Mouse (Mus musculus): ENCODE measurements around the gene Auh. TPM values are rescaled to one million over a fixed set of nuclear protein-coding genes. Genes with fewer than 3 reads are reported as not detected.

The Auh gene
- total and polyA plus RNA-seq, 3 experiments, result 14.7 to 19.5 TPM; not detected in 1

- DNase-seq (ENCODE audit: low read depth, low spot score), result no peak
- no peaks in the 10 kb centered on the region for H3K27me3 ChIP-seq (ENCODE audit: control insufficient read depth in 1 of 2, insufficient read depth in 2 of 2, low read length in 2 of 2)
Observed at GRCm38 (mm10) chr13:52857781-52858180, 71.7 kb downstream of the Auh start.

GRCm38 (mm10) chr13:52853536-52853935 lies 75.9 kb downstream of the Auh start:
- Histone ChIP-seq H3K9ac (ENCODE audit: control insufficient read depth, low read depth, low read length, poor library complexity, severe bottlenecking) (no peak overlapping the region), H3K36me3 (ENCODE audit: control insufficient read depth in 1 of 2, insufficient read depth in 2 of 2, low read length in 2 of 2) (no peaks in the 10 kb centered on the region), H3K79me2 (ENCODE audit: control insufficient read depth, insufficient read depth, low read length, poor library complexity) (no peaks in the 10 kb centered on the region), H3K9me3 (replicated peaks; ENCODE audit: insufficient read depth, low read length) (no peaks in the 10 kb centered on the region), H3K4me1 (ENCODE audit: control insufficient read depth in 1 of 2, insufficient read depth in 2 of 2, low read length in 2 of 2) (no peaks in the 10 kb centered on the region), H3K27me3 (ENCODE audit: control insufficient read depth in 1 of 2, insufficient read depth in 2 of 2, low read length in 2 of 2) (no peaks in the 10 kb centered on the region), H3K27ac (ENCODE audit: control insufficient read depth, low read depth, low read length) (no peak overlapping the region), H3K4me3 (ENCODE audit: control insufficient read depth in 1 of 2, insufficient read depth in 1 of 2, low read depth in 2 of 2, low read length in 2 of 2) (no peak overlapping the region)
- no peak for TF ChIP-seq POLR2AphosphoS5 (IDR thresholded peaks at IDR 0.05; ENCODE audit: borderline replicate concordance, low read depth, low read length)
- no peak for TF ChIP-seq CTCF (IDR thresholded peaks at IDR 0.05 in 2 of 3, conservative IDR thresholded peaks at IDR 0.05 in 1 of 3; ENCODE audit: control insufficient read depth in 1 of 3, insufficient read depth in 1 of 3, low read depth in 2 of 3, low read length in 3 of 3, poor library complexity in 1 of 3, severe bottlenecking in 1 of 3)
- no peak for TF ChIP-seq SMC3 (IDR thresholded peaks at IDR 0.05; ENCODE audit: low read depth, low read length)
- no peak for TF ChIP-seq ZNF384 (IDR thresholded peaks at IDR 0.05; ENCODE audit: low read depth, low read length)
- TF ChIP-seq TBP (IDR thresholded peaks at IDR 0.05; ENCODE audit: low read depth, low read length), result no peak
- TF ChIP-seq SIN3A (IDR thresholded peaks at IDR 0.05; ENCODE audit: low read length), result no peak
- TF ChIP-seq USF2 (IDR thresholded peaks at IDR 0.05; ENCODE audit: borderline replicate concordance in 1 of 2, insufficient read depth in 1 of 2, low read depth in 1 of 2, low read length in 2 of 2), result no peak
- TF ChIP-seq BHLHE40 (IDR thresholded peaks at IDR 0.05; ENCODE audit: borderline replicate concordance, low read depth, low read length), result no peak
- TF ChIP-seq CHD1 (IDR thresholded peaks at IDR 0.05; ENCODE audit: low read depth, low read length), result no peak
- TF ChIP-seq MAX (IDR thresholded peaks at IDR 0.05; ENCODE audit: low read length), result no peak
- no peak for TF ChIP-seq CHD2 (IDR thresholded peaks at IDR 0.05; ENCODE audit: low read length)
- TF ChIP-seq MAFK (IDR thresholded peaks at IDR 0.05; ENCODE audit: borderline replicate concordance, low read depth, low read length), result no peak
- no peak for TF ChIP-seq ETS1 (IDR thresholded peaks at IDR 0.05; ENCODE audit: low read depth, low read length)
- TF ChIP-seq MXI1 (IDR thresholded peaks at IDR 0.05; ENCODE audit: low read depth, low read length), result no peak
- no peak for TF ChIP-seq ZKSCAN1 (IDR thresholded peaks at IDR 0.05; ENCODE audit: low read depth, low read length)
- no peak for TF ChIP-seq GABPA (IDR thresholded peaks at IDR 0.05; ENCODE audit: low read depth, low read length)
- TF ChIP-seq HCFC1 (IDR thresholded peaks at IDR 0.05; ENCODE audit: low read depth, low read length), result no peak
- no peak for DNase-seq (ENCODE audit: low read depth, low spot score)

More at GRCm38 (mm10) chr13:52857781-52858180, 71.7 kb downstream of the Auh start:
- H3K27ac ChIP-seq (ENCODE audit: control insufficient read depth, low read depth, low read length), result no peak overlapping the region
- no peaks in the 10 kb centered on the region for H3K9me3 ChIP-seq (replicated peaks; ENCODE audit: insufficient read depth, low read length)
- H3K9ac ChIP-seq (ENCODE audit: control insufficient read depth, low read depth, low read length, poor library complexity, severe bottlenecking), result no peak overlapping the region
- H3K79me2 ChIP-seq (ENCODE audit: control insufficient read depth, insufficient read depth, low read length, poor library complexity), result no peaks in the 10 kb centered on the region
- no peak for TF ChIP-seq POLR2AphosphoS2 (IDR thresholded peaks at IDR 0.05; ENCODE audit: low read length)
- no peak for TF ChIP-seq EP300 (IDR thresholded peaks at IDR 0.05; ENCODE audit: low read depth in 1 of 2, low read length in 2 of 2)
- no peak for TF ChIP-seq JUND (IDR thresholded peaks at IDR 0.05; ENCODE audit: low read depth, low read length)
- no peak for TF ChIP-seq ELF1 (IDR thresholded peaks at IDR 0.05; ENCODE audit: low read depth, low read length)
- TF ChIP-seq ZC3H11A (IDR thresholded peaks at IDR 0.05; ENCODE audit: low read depth, low read length), result no peak
- no peak for TF ChIP-seq HCFC1 (IDR thresholded peaks at IDR 0.05; ENCODE audit: low read depth, low read length)
- TF ChIP-seq ZKSCAN1 (IDR thresholded peaks at IDR 0.05; ENCODE audit: low read depth, low read length), result no peak
- no peak for TF ChIP-seq TAL1 (IDR thresholded peaks at IDR 0.05; ENCODE audit: low read length)
- TF ChIP-seq MAX (IDR thresholded peaks at IDR 0.05; ENCODE audit: low read length), result no peak
- no peak for TF ChIP-seq SIN3A (IDR thresholded peaks at IDR 0.05; ENCODE audit: low read length)
- no peak for TF ChIP-seq NELFE (IDR thresholded peaks at IDR 0.05; ENCODE audit: low read depth, low read length)
- TF ChIP-seq UBTF (IDR thresholded peaks at IDR 0.05; ENCODE audit: borderline replicate concordance, insufficient read depth, low read depth, low read length), result no peak
- no peak for TF ChIP-seq CHD1 (IDR thresholded peaks at IDR 0.05; ENCODE audit: low read depth, low read length)
- TF ChIP-seq SMC3 (IDR thresholded peaks at IDR 0.05; ENCODE audit: low read depth, low read length), result no peak
- no peak for TF ChIP-seq E2F4 (IDR thresholded peaks at IDR 0.05; ENCODE audit: borderline replicate concordance, low read depth, low read length)
- TF ChIP-seq GABPA (IDR thresholded peaks at IDR 0.05; ENCODE audit: low read depth, low read length), result no peak
- no peak for TF ChIP-seq USF2 (IDR thresholded peaks at IDR 0.05; ENCODE audit: borderline replicate concordance in 1 of 2, insufficient read depth in 1 of 2, low read depth in 1 of 2, low read length in 2 of 2)
- TF ChIP-seq MYB (IDR thresholded peaks at IDR 0.05; ENCODE audit: low read depth, low read length), result no peak
- H3K4me1 ChIP-seq (ENCODE audit: control insufficient read depth in 1 of 2, insufficient read depth in 2 of 2, low read length in 2 of 2), result no peaks in the 10 kb centered on the region
- no peak overlapping the region for H3K4me3 ChIP-seq (ENCODE audit: control insufficient read depth in 1 of 2, insufficient read depth in 1 of 2, low read depth in 2 of 2, low read length in 2 of 2)
- no peaks in the 10 kb centered on the region for H3K36me3 ChIP-seq (ENCODE audit: control insufficient read depth in 1 of 2, insufficient read depth in 2 of 2, low read length in 2 of 2)
